Mouse (Mus musculus) erythroblast, embryonic 14.5 days (primary cell): ENCODE data around the gene Sgce.

Source experiments
- GATA1 ChIP-seq: IDR thresholded peaks from 2 replicates; pipeline ENCODE4 v1.6.1; 2012; ENCODE audit warnings: low read length, inconsistent platforms, mixed read lengths
- TAL1 ChIP-seq: IDR thresholded peaks from 3 replicates; pipeline ENCODE4 v1.6.1; 2012; ENCODE audit warnings: low read length, inconsistent platforms, mixed read lengths

- TF ChIP-seq GATA1 (no peak), TAL1 (no peak)
These were observed 83.5 kb downstream of the Sgce start for GRCm38 (mm10) chr6:4663516-4663915.
